Mouse (Mus musculus) stomach, embryonic 16.5 days (tissue): ENCODE data around the gene Dgcr2. TPM values are rescaled to one million over a fixed set of nuclear protein-coding genes. Genes with fewer than 3 reads are reported as not detected.

Source experiments
- ATAC-seq: fragments of 200-750 bp; cut with Nextera tagmentation; 2 replicates; pipeline ENCODE4 v1.8.0; 2017; ENCODE audit warnings: moderate number of reproducible peaks, moderate TSS enrichment; ENCODE audit not compliant: insufficient read depth, low FRiP score
- H3K27ac ChIP-seq: fragments of 300-500 bp; sonication (generic); 2 replicates; pipeline ENCODE4 v1.5.1; 2014; ENCODE audit warnings: low read length
- H3K27me3 ChIP-seq: fragments of 300-500 bp; sonication (generic); 2 replicates; pipeline ENCODE4 v1.6.1; 2014; ENCODE audit warnings: low read length, control low read depth, mixed read lengths; ENCODE audit not compliant: control insufficient read depth, insufficient read depth
- H3K36me3 ChIP-seq: fragments of 300-500 bp; sonication (generic); 2 replicates; pipeline ENCODE4 v1.6.1; 2014; ENCODE audit warnings: low read length; ENCODE audit not compliant: control insufficient read depth, insufficient read depth
- H3K4me1 ChIP-seq: fragments of 300-500 bp; sonication (generic); 2 replicates; pipeline ENCODE4 v1.6.1; 2014; ENCODE audit warnings: low read length, control low read depth, mixed read lengths; ENCODE audit not compliant: control insufficient read depth, insufficient read depth
- H3K4me2 ChIP-seq: fragments of 300-500 bp; sonication (generic); 2 replicates; pipeline ENCODE4 v1.6.1; 2014; ENCODE audit warnings: low read depth, low read length, mixed read lengths
- H3K4me3 ChIP-seq: fragments of 300-500 bp; sonication (generic); replicated peaks from 2 replicates; pipeline ENCODE4 v1.5.1; 2014; ENCODE audit warnings: mild to moderate bottlenecking, low read length
- H3K9ac ChIP-seq: fragments of 300-500 bp; sonication (generic); 2 replicates; pipeline ENCODE4 v1.6.1; 2014; ENCODE audit warnings: low read length
- H3K9me3 ChIP-seq: fragments of 300-500 bp; sonication (generic); replicated peaks from 2 replicates; pipeline ENCODE4 v1.6.1; 2016; ENCODE audit warnings: low read length, control low read depth; ENCODE audit not compliant: control insufficient read depth
- WGBS: fragments of 180-500 bp; shearing (Covaris S2); extraction: QIAGEN DNeasy Blood & Tissue Kit; methylation state at CpG from one replicate; pipeline ENCODE4 v1.1.7; 2014; 5-methylcytosine and 5-hydroxymethylcytosine counted together
- polyA plus RNA-seq: library from polyadenylated mRNA; unstranded; fragments of >200 nt; fragmentation: Nextera tagmentation; extraction: Ambion mirVana; gene quantifications from 2 replicates; pipeline ENCODE4 v1.2.1, GENCODE M21; 2015

The Dgcr2 gene
- polyA plus RNA-seq, 1 experiment from 2014 or later = 80.6 TPM

DNA sequence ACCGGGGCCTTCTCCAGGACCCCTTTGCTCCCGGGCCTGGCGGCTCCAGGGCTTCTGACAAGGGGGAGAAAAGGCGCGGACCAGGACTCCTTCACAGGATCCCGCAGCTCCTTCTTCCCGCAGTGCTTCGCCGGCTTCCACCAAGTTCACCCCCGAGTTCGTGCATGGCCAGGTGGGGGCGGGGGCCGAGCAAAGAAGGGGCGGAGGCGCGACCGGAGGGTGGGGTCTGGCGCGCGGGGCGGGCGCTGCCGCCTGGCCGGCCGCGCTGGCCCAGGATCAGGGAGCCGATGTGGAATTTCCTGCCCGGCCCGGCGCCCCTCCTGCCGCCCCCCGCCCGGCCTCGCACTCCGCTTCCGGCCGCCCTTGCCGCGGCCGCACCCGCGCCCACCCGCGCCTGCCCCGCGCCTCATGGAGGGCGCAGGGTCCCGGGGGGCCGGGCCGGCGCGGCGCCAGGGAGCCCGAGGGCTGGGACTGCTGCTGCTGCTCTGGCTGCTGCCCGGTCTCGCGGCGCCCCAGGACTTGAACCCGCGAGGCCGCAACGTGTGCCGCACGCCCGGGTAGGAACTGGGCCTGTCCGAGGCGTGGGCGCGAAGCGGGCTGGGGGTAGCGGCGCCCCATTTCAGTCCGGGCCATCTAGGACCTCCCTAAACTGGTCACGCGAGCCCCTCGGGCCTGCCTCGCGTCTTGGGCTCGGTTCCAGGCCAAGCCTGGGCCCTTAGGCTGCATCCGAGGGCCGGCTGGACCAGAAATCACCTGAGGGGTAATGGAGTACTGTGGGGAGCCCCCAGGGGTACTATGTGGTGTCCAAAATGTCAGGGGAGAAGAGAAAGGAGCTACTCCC is 101.2 kb downstream of the Dgcr2 start, which contains the start of gene Scarf2:
Gene Scarf2, plus strand, starts transcription at position 312 of the 841 bp plus-strand sequence.
- Histone ChIP-seq H3K9ac (peak within 1 kb of the TSS; percentile 88), H3K36me3 (no peaks in the 10 kb centered on the region), H3K4me2 (peak within 1 kb of the TSS; percentile 71), H3K27me3 (peaks cover 21% of the 10 kb centered on the region), H3K9me3 (no peaks in the 10 kb centered on the region), H3K4me1 (peaks cover 26% of the 10 kb centered on the region), H3K27ac (peak within 1 kb of the TSS; percentile 96), H3K4me3 (peak within 1 kb of the TSS; percentile 73)
- ATAC-seq = peak; percentile 75
- WGBS = 1% methylated on average over 80 of the region's 81 CpGs

DNA sequence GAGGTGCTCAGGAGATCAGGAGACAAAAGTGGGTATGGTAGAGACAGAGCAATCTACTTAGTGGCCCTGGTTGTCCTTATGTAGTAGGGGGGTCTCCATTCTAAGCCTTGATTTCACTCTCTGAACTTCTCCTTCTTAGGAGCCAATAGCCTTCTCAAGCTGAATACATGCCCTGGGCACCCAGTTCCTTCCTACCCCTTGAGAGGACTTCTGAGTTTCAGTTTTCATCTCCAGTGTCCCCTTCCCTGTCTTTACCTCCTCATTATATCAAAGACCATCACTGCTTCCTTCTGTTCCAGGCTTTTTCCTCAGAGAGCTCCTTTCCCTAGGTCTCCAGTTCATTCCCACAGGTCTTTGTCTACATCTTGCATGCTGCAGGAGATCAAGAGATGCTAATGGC is 101.8 kb downstream of the Dgcr2 start:
- H3K27ac ChIP-seq = peak overlapping the region; percentile 96
- H3K4me3 ChIP-seq = peak overlapping the region; percentile 73
- H3K27me3 ChIP-seq = peaks cover 14% of the 10 kb centered on the region; the same call in 1 of the 2 replicates
- no peaks in the 10 kb centered on the region for H3K36me3 ChIP-seq
- H3K9me3 ChIP-seq = no peaks in the 10 kb centered on the region
- no peak for ATAC-seq
- peaks cover 20% of the 10 kb centered on the region for H3K4me1 ChIP-seq
- peak overlapping the region; percentile 88 for H3K9ac ChIP-seq
- peak overlapping the region; percentile 71 for H3K4me2 ChIP-seq

DNA sequence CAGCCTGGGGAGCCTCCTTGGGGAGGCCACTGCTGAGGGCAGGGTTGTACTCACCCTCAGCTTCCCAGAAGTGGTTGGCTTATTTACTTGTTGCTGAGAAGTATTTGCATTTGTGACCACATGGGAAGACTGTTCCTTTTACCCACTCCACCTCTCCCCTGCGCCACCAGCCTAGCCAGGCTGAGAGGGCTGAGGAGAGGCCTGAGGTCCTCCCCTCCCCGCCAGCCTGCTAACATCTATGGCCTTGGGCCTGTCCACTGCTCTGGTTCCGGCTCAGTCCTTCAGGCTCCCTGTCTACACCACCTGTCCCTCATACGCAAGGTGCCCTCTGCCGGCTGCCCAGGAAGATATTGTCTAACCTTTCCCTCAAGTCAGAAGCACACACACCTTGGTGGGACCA is 102.7 kb downstream of the Dgcr2 start:
- peaks cover 15% of the 10 kb centered on the region for H3K4me1 ChIP-seq
- 0 out of 2 replicates have a peak, but pooled peaks cover 8% of the 10 kb centered on the region for H3K27me3 ChIP-seq
- H3K4me3 ChIP-seq = no peak overlapping the region
- no peak overlapping the region for H3K4me2 ChIP-seq
- H3K9ac ChIP-seq = no peak overlapping the region
- H3K27ac ChIP-seq = no peak overlapping the region
- WGBS = 58% methylated on average over 5 of the region's 5 CpGs
- H3K9me3 ChIP-seq = no peaks in the 10 kb centered on the region
- H3K36me3 ChIP-seq = no peaks in the 10 kb centered on the region
- no peak for ATAC-seq

DNA sequence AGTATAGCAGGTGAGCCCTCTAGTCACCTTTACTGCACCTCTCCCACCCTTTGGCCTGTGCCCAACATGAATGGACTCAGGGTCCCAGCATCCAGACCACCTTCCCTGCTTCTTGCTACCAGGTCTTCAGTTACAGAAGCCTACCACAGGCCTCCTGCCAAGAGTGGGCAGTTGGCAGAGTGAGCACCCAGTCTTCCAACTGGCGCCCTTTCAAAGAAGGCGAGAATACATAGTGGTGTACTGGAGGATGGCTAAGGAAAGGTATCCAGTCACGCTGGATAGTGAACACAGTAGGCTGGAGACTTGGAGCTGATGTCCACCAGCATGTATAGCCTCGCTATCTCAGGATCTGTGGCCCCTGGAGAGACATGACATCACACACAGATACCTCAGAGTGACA is 104.3 kb downstream of the Dgcr2 start:
- Histone ChIP-seq H3K27me3 (0 out of 2 replicates have a peak, but pooled peaks cover 2% of the 10 kb centered on the region), H3K4me1 (0 out of 2 replicates have a peak, but pooled peaks cover 4% of the 10 kb centered on the region), H3K27ac (no peak overlapping the region), H3K4me3 (no peak overlapping the region), H3K4me2 (no peak overlapping the region), H3K9ac (no peak overlapping the region), H3K36me3 (peaks cover 4% of the 10 kb centered on the region; the same call in 1 of the 2 replicates), H3K9me3 (no peaks in the 10 kb centered on the region)
- ATAC-seq = no peak
- WGBS = 96% methylated on average over 4 of the region's 4 CpGs

DNA sequence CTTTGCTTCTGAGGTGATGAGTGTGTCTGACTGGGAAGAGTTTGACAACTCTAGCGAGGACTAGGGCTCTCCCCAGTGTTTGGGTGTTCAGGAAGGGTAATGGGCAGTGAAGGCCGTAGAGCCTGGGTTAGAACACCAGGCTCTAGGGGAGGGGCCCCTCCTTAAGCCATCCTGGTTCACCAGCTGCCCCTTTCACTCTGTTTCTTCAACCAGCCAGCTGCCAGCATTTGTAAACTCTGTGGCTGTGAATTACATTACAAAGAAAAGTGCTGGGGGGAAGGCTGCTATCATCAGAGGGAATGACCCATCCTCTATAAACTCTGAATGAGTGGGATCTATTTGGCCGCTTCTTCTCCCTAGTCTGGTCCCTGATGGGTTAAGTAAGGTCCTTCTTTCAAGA is 105.6 kb downstream of the Dgcr2 start:
- 76% methylated on average over 3 of the region's 3 CpGs for WGBS
- no peak overlapping the region for H3K9ac ChIP-seq
- 0 out of 2 replicates have a peak, but pooled peaks cover 4% of the 10 kb centered on the region for H3K4me1 ChIP-seq
- H3K4me2 ChIP-seq = no peak overlapping the region
- ATAC-seq = no peak
- 0 out of 2 replicates have a peak, but pooled peaks cover under 1% of the 10 kb centered on the region for H3K27me3 ChIP-seq
- H3K36me3 ChIP-seq = peaks cover 5% of the 10 kb centered on the region; the same call in 1 of the 2 replicates
- H3K4me3 ChIP-seq = no peak overlapping the region
- no peak overlapping the region for H3K27ac ChIP-seq
- no peaks in the 10 kb centered on the region for H3K9me3 ChIP-seq

Other genes with a start within 250 kb of the Dgcr2 start
- gene Med15, start 165.7 kb downstream of the Dgcr2 start, polyA plus RNA-seq = 39.2 and 42.5 TPM in 2 replicates
- gene Klhl22, start 138.9 kb downstream of the Dgcr2 start, polyA plus RNA-seq = 56.7 and 57.7 TPM in 2 replicates
- 4.8 and 7.3 TPM in 2 replicates for gene Scarf2, start 101.3 kb downstream of the Dgcr2 start, polyA plus RNA-seq
- gene B830017H08Rik, start 65.4 kb downstream of the Dgcr2 start, polyA plus RNA-seq = not detected in 2 replicates
- gene Car15, start 60.2 kb downstream of the Dgcr2 start, polyA plus RNA-seq = 2.4 and 3.7 TPM in 2 replicates
- 0.32 and 0.46 TPM in 2 replicates for gene Gm20518, start 6.9 kb downstream of the Dgcr2 start, polyA plus RNA-seq
- gene Tssk1, start 4.3 kb downstream of the Dgcr2 start, polyA plus RNA-seq = 0.04 TPM in 1 of 2 replicates, not detected in the other
- gene Tssk2, start 75 bp upstream of the Dgcr2 start, polyA plus RNA-seq = not detected in 2 replicates
- 31.3 and 33.7 TPM in 2 replicates for gene Ess2, start 12.8 kb upstream of the Dgcr2 start, polyA plus RNA-seq
- gene Gsc2, start 16.5 kb upstream of the Dgcr2 start, polyA plus RNA-seq = not detected in 2 replicates
- 117 and 125 TPM in 2 replicates for gene Slc25a1, start 29.7 kb upstream of the Dgcr2 start, polyA plus RNA-seq
- not detected in 2 replicates for gene Vpreb2, start 81.9 kb upstream of the Dgcr2 start, polyA plus RNA-seq
- 67.7 and 69.2 TPM in 2 replicates for gene Dgcr6, start 154.3 kb upstream of the Dgcr2 start, polyA plus RNA-seq
- 15.3 and 17.8 TPM in 2 replicates for gene Prodh, start 191.6 kb upstream of the Dgcr2 start, polyA plus RNA-seq
- gene Rtn4r, start 229.1 kb upstream of the Dgcr2 start, polyA plus RNA-seq = 0.84 and 1.0 TPM in 2 replicates